Mouse (Mus musculus): ENCODE results near the gene Calhm6. TPM values are rescaled to one million over a fixed set of nuclear protein-coding genes. Genes with fewer than 3 reads are reported as not detected.

Calhm6 gene
- 15.9 TPM for polyA plus RNA-seq (2017; shearing (Covaris generic))

GRCm38 (mm10) chr10:34127392-34128378 lies at the start of gene Calhm6:
Gene Calhm6 (minus strand): TSS chr10:34127984.

GRCm38 (mm10) chr10:34096418-34096883 lies 31.3 kb downstream of the Calhm6 start, which contains the start of gene Calhm5:
Gene Calhm5 (minus strand): TSS chr10:34096519.

Other genes with a start within 250 kb of the Calhm6 start
- not detected for gene Rsph4a, start 222.9 kb downstream of the Calhm6 start, polyA plus RNA-seq (2017; shearing (Covaris generic))
- gene Zup1, start 176.7 kb downstream of the Calhm6 start, polyA plus RNA-seq (2017; shearing (Covaris generic)): 62.2 TPM
- gene Rwdd1, start 108.4 kb downstream of the Calhm6 start, polyA plus RNA-seq (2017; shearing (Covaris generic)): 63.0 TPM
- gene Trappc3l, start 90.4 kb downstream of the Calhm6 start, polyA plus RNA-seq (2017; shearing (Covaris generic)): not detected
- not detected for gene Calhm4, start 83.7 kb downstream of the Calhm6 start, polyA plus RNA-seq (2017; shearing (Covaris generic))
- not detected for gene Calhm5, start 31.5 kb downstream of the Calhm6 start, polyA plus RNA-seq (2017; shearing (Covaris generic))
- 4.7 TPM for gene Dse, start 79.7 kb upstream of the Calhm6 start, polyA plus RNA-seq (2017; shearing (Covaris generic))
- gene Tspyl1, start 154.2 kb upstream of the Calhm6 start, polyA plus RNA-seq (2017; shearing (Covaris generic)): 57.3 TPM
- gene Tspyl4, start 169.5 kb upstream of the Calhm6 start, polyA plus RNA-seq (2017; shearing (Covaris generic)): 17.2 TPM

Data from CD4-positive, CD25-positive, alpha-beta regulatory T cell, adult 9 weeks (primary cell).